Mouse (Mus musculus) cortical plate, adult 2 months (tissue): Measurements from ENCODE around the gene Med25.

ENCODE experiments used
- CTCF ChIP-seq: fragments of 200-500 bp; IDR thresholded peaks from 2 replicates; pipeline ENCODE4 v1.5.1; 2011; ENCODE audit warnings: mild to moderate bottlenecking, control low read depth, low read length; ENCODE audit not compliant: insufficient read depth; ENCODE audit errors: extremely low read depth
- POLR2A ChIP-seq: fragments of 200-500 bp; IDR thresholded peaks from 2 replicates; pipeline ENCODE4 v1.6.1; 2011; ENCODE audit warnings: mild to moderate bottlenecking, low read length, control low read depth; ENCODE audit not compliant: insufficient read depth; ENCODE audit errors: extremely low read depth

GRCm38 (mm10) chr7:44938680-44939079 lies 46.2 kb upstream of the Med25 start:
- no peak for TF ChIP-seq POLR2A
- TF ChIP-seq CTCF = no peak
